Mouse (Mus musculus) hindbrain, postnatal 0 days (tissue): ENCODE results near the gene Rln3. TPM values are rescaled to one million over a fixed set of nuclear protein-coding genes. Genes with fewer than 3 reads are reported as not detected.

Experiments used
- ATAC-seq: fragments of 200-750 bp; cut with Nextera tagmentation; 2 replicates; pipeline ENCODE4 v1.8.0; 2017; ENCODE audit warnings: mild to moderate bottlenecking, moderate TSS enrichment, moderate library complexity
- DNase-seq: peaks from one replicate; pipeline ENCODE4 v3.0.0-alpha.2; 2015; ENCODE audit warnings: low spot score
- H3K27ac ChIP-seq: fragments of 300-500 bp; sonication (generic); 2 replicates; pipeline ENCODE4 v1.5.1; 2014; ENCODE audit warnings: mild to moderate bottlenecking
- H3K27me3 ChIP-seq: fragments of 300-500 bp; sonication (generic); 2 replicates; pipeline ENCODE4 v1.6.1; 2014; ENCODE audit warnings: low read length, mixed read lengths; ENCODE audit not compliant: insufficient read depth
- H3K36me3 ChIP-seq: fragments of 300-500 bp; sonication (generic); 2 replicates; pipeline ENCODE4 v1.6.1; 2014; ENCODE audit warnings: low read length, mixed read lengths; ENCODE audit not compliant: insufficient read depth
- H3K4me1 ChIP-seq: fragments of 300-500 bp; sonication (generic); 2 replicates; pipeline ENCODE4 v1.6.1; 2014; ENCODE audit warnings: antibody characterized with exemption, low read length, mixed read lengths; ENCODE audit not compliant: insufficient read depth
- H3K4me2 ChIP-seq: fragments of 300-500 bp; sonication (generic); 2 replicates; pipeline ENCODE4 v1.6.1; 2014; ENCODE audit warnings: low read depth, mild to moderate bottlenecking, low read length, moderate library complexity, mixed read lengths
- H3K4me3 ChIP-seq: fragments of 300-500 bp; sonication (generic); 2 replicates; pipeline ENCODE4 v1.5.1; 2014; ENCODE audit warnings: low read length
- H3K9ac ChIP-seq: fragments of 300-500 bp; sonication (generic); replicated peaks from 2 replicates; pipeline ENCODE4 v1.6.1; 2014; ENCODE audit warnings: mild to moderate bottlenecking, low read length, moderate library complexity, mixed read lengths
- H3K9me3 ChIP-seq: fragments of 300-500 bp; sonication (generic); 2 replicates; pipeline ENCODE4 v1.6.1; 2016; ENCODE audit warnings: low read length, mixed read lengths
- CTCF ChIP-seq: IDR thresholded peaks from 2 replicates; pipeline ENCODE4 v1.5.1; 2016; ENCODE audit warnings: antibody characterized with exemption, control low read depth, low read depth
- WGBS: fragments of 180-500 bp; shearing (Covaris S2); extraction: QIAGEN DNeasy Blood & Tissue Kit; methylation state at CpG from one replicate; pipeline ENCODE4 v1.1.7; 2014; 5-methylcytosine and 5-hydroxymethylcytosine counted together
- polyA plus RNA-seq: library from polyadenylated mRNA; unstranded; fragments of >200 nt; fragmentation: Nextera tagmentation; extraction: Ambion mirVana; gene quantifications from 2 replicates; pipeline ENCODE4 v1.2.1, GENCODE M21; 2015
- total RNA-seq: library from RNA; depleted of rRNA; stranded (reverse); fragments of >200 nt; gene quantifications from 2 replicates; pipeline ENCODE4 v1.2.3, GENCODE M21; 2014

The Rln3 gene
- total and polyA plus RNA-seq, 2 experiments from 2014 or later, result 6.6 to 18.8 TPM

DNA sequence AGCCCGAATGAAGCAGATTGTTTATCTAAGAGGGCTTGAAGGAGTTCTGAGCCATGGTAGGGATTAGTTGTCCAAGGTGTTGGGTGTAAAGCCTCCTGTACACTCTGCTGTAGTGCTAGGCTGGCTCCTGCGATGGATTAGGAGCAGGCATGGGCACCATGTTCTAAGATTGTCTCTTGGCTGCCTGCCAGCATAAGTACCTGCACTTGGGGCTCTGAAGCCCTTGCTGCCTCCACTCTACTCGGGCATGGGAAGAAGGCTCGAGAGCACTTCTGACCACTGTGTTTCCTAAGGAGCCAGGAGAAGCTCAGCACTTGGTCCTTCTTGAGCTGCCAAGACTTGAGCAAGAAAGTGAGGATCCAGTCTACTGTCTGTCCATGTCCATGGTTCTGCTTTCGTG is 34.4 kb upstream of the Rln3 start:
- Histone ChIP-seq H3K27ac (no peak overlapping the region), H3K9me3 (no peaks in the 10 kb centered on the region), H3K4me2 (no peak overlapping the region), H3K4me1 (no peaks in the 10 kb centered on the region), H3K9ac (no peak overlapping the region), H3K27me3 (no peaks in the 10 kb centered on the region), H3K36me3 (peaks cover 24% of the 10 kb centered on the region), H3K4me3 (no peak overlapping the region)
- WGBS, result 91% methylated on average over 5 of the region's 5 CpGs
- DNase-seq (no peak), ATAC-seq (no peak)
- TF ChIP-seq CTCF, result no peak

DNA sequence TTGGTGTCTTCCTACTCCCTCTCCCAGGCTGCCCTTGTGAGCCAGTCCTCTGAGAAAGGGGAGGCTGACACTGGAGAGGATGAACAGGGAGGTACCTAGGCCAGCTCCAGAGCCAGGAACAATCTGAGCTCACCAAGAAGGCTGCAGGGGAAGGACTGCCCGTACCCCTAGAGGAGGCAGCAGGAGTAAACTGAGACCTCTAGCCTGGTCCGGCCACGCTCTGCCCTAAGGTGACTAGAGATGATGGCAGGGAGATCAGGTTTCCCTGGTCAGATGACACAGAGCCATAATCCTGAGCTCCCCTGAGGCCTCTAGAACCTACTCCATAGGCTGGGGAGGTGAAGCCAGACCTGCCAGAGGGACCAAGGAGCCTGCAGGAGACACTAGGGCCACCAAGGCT is 32.0 kb upstream of the Rln3 start:
- H3K36me3 ChIP-seq, result peaks cover 20% of the 10 kb centered on the region
- no peak overlapping the region for H3K4me3 ChIP-seq
- no peak for TF ChIP-seq CTCF

DNA sequence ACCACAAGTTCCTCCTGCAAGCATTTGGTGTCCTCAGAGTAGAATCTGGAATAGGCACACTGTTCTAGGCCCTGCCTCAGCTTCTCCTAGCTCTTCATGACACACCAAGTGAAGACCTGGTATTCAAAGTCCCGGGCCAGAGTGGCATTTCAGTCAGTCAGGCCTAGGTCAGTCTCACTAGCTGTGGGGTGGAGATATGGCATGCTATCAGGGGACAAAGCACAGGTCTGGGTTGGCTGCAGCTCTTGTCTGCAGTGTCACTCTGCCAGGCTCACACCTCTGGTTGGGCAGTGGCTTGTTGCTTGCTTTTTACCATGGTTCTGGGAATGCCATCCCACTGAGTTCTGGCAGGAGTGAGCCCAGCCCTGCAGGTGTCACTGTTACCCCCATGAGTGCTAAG is 31.6 kb upstream of the Rln3 start:
- no peaks in the 10 kb centered on the region for H3K27me3 ChIP-seq
- DNase-seq (no peak), ATAC-seq (no peak)
- no peak overlapping the region for H3K4me3 ChIP-seq
- H3K36me3 ChIP-seq, result peaks cover 19% of the 10 kb centered on the region
- no peaks in the 10 kb centered on the region for H3K9me3 ChIP-seq
- 96% methylated on average over 1 of the region's 1 CpGs for WGBS
- H3K9ac ChIP-seq, result no peak overlapping the region
- H3K27ac ChIP-seq, result no peak overlapping the region
- TF ChIP-seq CTCF, result no peak
- H3K4me1 ChIP-seq, result 0 out of 2 replicates have a peak, but pooled peaks cover 9% of the 10 kb centered on the region
- no peak overlapping the region for H3K4me2 ChIP-seq

More for the DNA sequence above, 32.0 kb upstream of the Rln3 start:
- WGBS, result 91% methylated on average over 3 of the region's 3 CpGs
- ATAC-seq (no peak), DNase-seq (no peak)
- H3K4me1 ChIP-seq, result 0 out of 2 replicates have a peak, but pooled peaks cover 7% of the 10 kb centered on the region
- no peak overlapping the region for H3K27ac ChIP-seq
- no peak overlapping the region for H3K9ac ChIP-seq
- H3K9me3 ChIP-seq, result no peaks in the 10 kb centered on the region
- H3K4me2 ChIP-seq, result no peak overlapping the region
- no peaks in the 10 kb centered on the region for H3K27me3 ChIP-seq

DNA sequence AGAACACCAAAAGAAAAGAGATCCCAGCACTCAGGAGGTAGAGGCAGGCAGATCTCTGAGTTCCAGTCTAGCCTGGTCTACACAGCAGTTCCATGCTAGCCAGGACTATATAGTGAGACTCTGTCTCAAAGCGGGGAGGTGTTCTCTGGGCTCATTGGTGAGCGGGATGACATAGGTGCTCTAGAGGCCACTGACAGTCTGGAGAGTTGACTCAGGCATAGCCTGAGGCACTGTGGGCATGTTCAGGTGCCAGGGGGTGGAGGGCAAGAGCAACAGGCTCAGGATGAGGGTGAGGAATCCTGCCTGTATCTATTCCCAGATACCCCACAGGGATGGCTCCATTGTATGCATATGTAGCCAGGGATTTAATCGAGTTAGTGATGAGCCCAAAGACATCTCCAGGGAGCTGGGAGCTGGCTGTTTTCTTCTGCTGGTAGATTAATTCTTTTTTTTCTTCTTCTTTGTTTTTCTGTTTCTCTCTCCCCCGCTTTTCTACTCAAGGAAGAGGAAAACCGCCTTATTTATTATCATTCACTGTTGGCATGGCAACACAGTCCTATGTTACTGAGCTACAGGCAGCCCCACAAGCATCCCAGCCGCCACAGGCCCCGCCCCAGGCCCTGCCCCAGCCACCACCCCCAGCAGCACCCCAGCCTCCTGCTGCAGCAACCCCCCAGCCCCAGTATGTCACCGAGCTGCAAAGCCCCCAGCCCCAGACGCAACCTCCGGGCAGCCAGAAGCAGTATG is 28.6 kb upstream of the Rln3 start:
- peak; percentile 28 for DNase-seq
- H3K9ac ChIP-seq, result no peak overlapping the region
- no peak for TF ChIP-seq CTCF

DNA sequence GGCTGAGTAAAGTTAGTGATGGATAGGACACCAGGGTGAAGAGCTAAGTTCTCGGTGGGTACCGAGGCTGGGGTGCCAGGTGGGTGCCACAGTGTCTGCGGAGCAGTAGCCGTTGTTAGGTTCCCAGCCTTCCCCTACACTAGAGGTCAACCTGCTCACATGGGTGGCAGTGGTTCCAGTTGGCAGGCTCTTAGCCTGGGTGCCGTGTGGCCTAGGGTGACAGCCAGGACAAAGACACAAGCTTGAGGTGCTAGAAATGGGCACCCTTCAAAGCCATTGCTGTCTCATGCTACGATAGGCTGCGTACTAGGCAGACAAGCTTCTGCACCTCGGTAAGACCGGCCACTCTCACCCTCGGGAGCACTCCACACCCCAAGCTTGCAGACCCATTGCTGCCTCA is 27.5 kb upstream of the Rln3 start:
- Histone ChIP-seq H3K9me3 (no peaks in the 10 kb centered on the region), H3K27me3 (no peaks in the 10 kb centered on the region), H3K27ac (0 out of 2 replicates have a peak overlapping the region, but pooled peaks have one; percentile 8), H3K9ac (no peak overlapping the region), H3K4me3 (no peak overlapping the region), H3K4me2 (no peak overlapping the region), H3K36me3 (peaks cover 13% of the 10 kb centered on the region; the same call in 1 of the 2 replicates), H3K4me1 (peaks cover 33% of the 10 kb centered on the region)
- 87% methylated on average over 10 of the region's 10 CpGs for WGBS
- ATAC-seq (no peak), DNase-seq (no peak)
- TF ChIP-seq CTCF, result no peak

More for the DNA sequence above, 28.6 kb upstream of the Rln3 start:
- no peaks in the 10 kb centered on the region for H3K27me3 ChIP-seq
- H3K36me3 ChIP-seq, result peaks cover 13% of the 10 kb centered on the region; the same call in 1 of the 2 replicates
- H3K27ac ChIP-seq, result 0 out of 2 replicates have a peak overlapping the region, but pooled peaks have one; percentile 0
- peaks cover 23% of the 10 kb centered on the region for H3K4me1 ChIP-seq
- WGBS, result 37% methylated on average over 10 of the region's 10 CpGs
- no peak for ATAC-seq
- H3K4me3 ChIP-seq, result no peak overlapping the region
- no peaks in the 10 kb centered on the region for H3K9me3 ChIP-seq
- no peak overlapping the region for H3K4me2 ChIP-seq

DNA sequence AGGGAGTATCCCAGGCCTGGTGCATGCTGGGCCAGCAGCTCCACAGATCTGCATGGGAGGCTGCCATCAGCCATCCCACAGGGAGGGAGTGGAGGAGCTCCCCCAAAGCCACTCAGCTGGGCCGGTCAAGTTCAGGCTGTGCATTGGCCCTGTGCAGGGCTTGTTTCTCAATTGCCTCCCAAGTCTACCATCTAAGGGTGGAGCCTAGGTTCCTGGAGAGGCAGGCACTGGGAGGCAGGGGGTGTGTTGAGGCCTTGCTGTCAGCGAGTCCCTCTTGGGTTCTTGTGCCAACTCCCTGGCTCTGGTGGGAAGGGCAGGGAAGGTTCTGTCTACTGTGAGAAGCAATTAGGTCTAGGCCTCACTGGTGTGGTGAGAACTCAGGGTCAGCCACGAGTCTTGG is 27.1 kb upstream of the Rln3 start:
- no peak for DNase-seq
- WGBS, result 60% methylated on average over 3 of the region's 3 CpGs
- Histone ChIP-seq H3K36me3 (peaks cover 13% of the 10 kb centered on the region; the same call in 1 of the 2 replicates), H3K27me3 (no peaks in the 10 kb centered on the region), H3K4me1 (peaks cover 33% of the 10 kb centered on the region), H3K27ac (no peak overlapping the region), H3K4me2 (no peak overlapping the region), H3K9me3 (no peaks in the 10 kb centered on the region), H3K4me3 (no peak overlapping the region), H3K9ac (no peak overlapping the region)
- ATAC-seq, result no peak
- TF ChIP-seq CTCF, result no peak

DNA sequence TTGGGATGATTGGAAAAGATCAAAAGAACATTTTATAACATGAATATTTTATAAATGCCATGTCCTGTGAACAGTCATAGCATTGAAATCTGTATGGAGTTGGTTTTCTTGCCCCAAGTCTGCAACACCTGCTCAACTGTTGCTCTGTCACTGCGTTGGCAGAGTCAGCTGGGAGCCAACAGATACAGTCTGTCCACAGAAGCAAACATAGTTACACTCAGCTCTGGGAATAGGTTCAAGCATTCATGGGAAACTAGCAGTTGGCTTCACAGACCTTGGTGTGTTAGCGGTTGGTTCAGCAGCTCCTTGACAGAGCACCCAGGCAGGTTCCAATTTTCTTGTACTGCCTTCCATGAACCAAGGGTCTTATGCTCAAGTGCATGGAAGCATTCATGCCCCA is 25.9 kb upstream of the Rln3 start:
- Histone ChIP-seq H3K36me3 (0 out of 2 replicates have a peak, but pooled peaks cover 13% of the 10 kb centered on the region), H3K27me3 (no peaks in the 10 kb centered on the region), H3K27ac (peak overlapping the region; percentile 65; the same call in 1 of the 2 replicates), H3K4me2 (no peak overlapping the region), H3K9me3 (no peaks in the 10 kb centered on the region), H3K9ac (no peak overlapping the region), H3K4me3 (no peak overlapping the region), H3K4me1 (peaks cover 33% of the 10 kb centered on the region)
- ATAC-seq (no peak), DNase-seq (peak; percentile 26)
- TF ChIP-seq CTCF, result no peak
- 53% methylated on average over 2 of the region's 2 CpGs for WGBS
